Mouse (Mus musculus) hematopoietic multipotent progenitor cell, adult 10-12 weeks (in vitro differentiated cells): Measurements from ENCODE around the gene Gpr62. TPM values are rescaled to one million over a fixed set of nuclear protein-coding genes. Genes with fewer than 3 reads are reported as not detected.

Experiments
- polyA plus RNA-seq: library from polyadenylated mRNA; stranded (reverse); fragments of >175 nt; gene quantifications from 2 replicates; pipeline ENCODE4 v1.2.3, GENCODE M21; 2012; ENCODE audit warnings: low replicate concordance

Gpr62 gene
- polyA plus RNA-seq = 0.31 and 0.72 TPM in 2 replicates

GRCm38 (mm10) chr9:106465571-106466200 lies at the start of gene Gpr62:
Gene Gpr62, minus strand, starts transcription at chr9:106465938.

DNA sequence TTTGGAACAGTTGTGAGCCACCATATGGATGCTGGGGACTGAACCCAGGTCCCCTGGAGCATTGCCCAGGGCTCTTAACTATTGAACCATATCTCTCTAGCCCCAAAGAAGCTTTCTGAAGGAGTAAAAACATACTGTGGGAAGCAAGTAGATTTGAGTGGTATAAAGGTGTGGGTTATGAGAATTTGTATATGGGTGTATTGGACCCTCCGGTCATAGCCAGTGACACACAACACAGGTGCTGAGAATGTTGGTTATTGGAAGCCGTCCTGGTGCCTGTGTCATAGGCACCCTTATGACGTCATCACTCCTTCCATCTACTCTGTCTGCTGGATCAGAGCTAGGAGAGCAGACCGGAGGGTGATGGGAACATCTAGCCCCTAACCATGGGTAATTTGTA lies 48.5 kb upstream of the Gpr62 start, which contains the start of gene Iqcf5:
Gene Iqcf5 (plus strand): TSS at position 301 of the 400 bp plus-strand sequence.

DNA sequence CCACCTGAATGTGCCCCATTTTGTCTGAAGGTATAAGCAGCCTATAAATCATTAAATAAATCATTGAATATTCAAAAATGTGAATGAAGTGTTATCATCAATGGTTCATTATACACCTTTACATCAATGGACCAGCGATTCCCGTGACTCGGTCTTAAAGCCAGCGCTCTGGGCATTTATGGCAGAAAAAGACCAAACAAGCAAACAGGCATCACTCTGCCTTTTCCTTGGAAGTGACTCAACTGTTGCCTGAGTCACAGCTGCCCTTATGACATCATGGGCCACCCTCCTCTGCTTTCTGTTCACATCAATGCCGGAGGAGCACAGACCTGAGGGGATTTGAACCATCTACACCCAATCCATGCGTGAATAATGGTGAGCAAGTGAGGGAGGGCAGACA lies 33.9 kb upstream of the Gpr62 start, which contains the start of gene Iqcf1:
Gene Iqcf1 (plus strand): TSS at position 301 of the 400 bp plus-strand sequence.

DNA sequence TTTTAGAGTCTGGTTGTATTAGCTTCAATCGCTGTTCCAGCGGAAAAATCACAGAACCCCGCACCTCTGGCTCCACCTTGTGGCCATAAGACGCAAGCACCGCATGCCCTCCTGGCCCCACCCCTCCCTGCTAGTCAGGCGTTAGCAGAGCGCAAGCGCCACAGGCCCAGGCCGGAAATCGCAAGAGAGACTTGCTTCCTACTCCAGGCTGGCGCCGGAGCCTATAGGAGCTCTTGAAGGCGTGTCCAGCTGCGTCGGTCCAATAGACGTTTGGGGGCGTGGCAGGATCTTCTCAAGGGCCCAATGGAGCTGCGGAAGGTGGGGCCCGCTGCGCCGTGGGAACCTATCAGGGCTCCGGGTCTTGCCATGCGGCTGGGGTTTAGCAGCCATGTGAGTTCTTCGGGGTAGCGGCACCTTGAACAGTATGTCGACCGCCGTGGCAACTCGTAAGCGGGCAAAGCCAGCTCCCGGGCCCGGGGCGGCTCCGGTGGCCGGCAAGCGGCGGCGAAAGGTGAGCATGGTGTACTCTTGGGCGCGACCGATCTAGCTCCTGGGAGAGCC lies 11.3 kb upstream of the Gpr62 start, which contains the start of gene Parp3:
Gene Parp3 (minus strand): TSS at position 26 of the 561 bp plus-strand sequence.

GRCm38 (mm10) chr9:106475663-106476001 lies 9.9 kb upstream of the Gpr62 start, which contains the start of gene Rrp9:
Gene Rrp9, plus strand, starts transcription at chr9:106475963.

DNA sequence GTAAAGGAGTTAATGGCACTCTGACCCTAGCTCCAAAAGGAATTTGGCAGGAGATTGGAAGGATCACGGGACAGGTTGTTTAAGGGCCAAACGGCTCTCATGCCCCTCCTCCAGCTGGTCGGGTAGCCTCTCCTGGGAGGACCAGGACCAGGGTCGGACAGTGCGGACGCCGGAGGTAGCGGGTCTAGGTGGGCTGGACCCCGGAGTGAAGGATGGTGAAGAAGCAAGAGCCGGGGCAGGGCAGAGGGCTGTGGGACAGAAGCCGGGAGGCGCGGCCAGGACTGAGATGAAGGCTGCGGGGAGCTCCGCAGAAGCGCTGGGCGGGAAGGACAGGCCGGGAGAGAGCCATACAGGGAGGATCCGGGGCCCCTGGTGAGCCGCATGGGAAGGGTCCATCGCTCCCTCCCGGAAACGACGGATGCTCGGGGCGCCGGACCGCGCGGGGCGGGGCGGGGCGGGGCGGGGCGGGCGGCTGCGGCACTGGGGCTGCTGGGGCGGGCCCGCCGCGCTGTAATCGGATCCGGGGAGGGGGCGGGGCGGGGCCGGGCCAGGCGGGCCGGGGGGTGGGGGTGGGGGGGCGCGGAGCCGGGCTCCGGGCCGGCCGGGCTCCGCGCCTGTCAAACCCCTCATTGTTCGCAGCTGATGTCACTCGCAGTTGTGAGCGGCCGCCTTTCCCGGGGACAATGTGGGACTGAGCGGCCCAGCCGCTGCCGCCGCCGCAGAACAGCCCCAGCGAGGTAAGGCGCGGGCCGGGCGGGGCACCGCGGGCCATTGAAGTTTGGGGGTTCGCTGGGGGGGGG lies 12.3 kb downstream of the Gpr62 start, which contains the start of gene Pcbp4:
Gene Pcbp4 (plus strand): TSS at position 21 of the 800 bp plus-strand sequence.

DNA sequence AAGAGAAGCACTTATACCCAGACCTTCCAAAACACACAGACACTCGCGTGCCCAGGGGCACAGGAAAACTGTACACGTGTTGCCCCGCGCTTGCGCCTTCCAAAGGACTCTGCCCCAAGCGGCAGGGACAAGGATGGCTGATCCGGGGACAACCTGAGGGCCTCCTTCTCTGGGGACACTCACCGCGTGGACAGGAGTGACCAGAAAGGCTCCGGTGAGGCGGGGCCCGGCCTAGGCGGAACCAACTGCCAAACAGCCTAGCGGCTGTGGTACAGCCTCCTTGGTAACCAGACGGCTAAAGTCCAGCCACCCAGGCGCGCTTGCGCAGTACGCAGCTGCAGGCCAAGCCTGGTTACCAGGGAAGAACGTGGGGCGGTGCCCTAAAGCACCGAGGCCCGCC lies 18.4 kb downstream of the Gpr62 start, which contains the start of the genes Abhd14b and Abhd14a:
Gene Abhd14b (plus strand): TSS at position 112 of the 400 bp plus-strand sequence.
Gene Abhd14a (minus strand): TSS at position 331 of the 400 bp plus-strand sequence.

GRCm38 (mm10) chr9:106429221-106430014 lies 36.3 kb downstream of the Gpr62 start, which contains the start of gene Rpl29:
Gene Rpl29, plus strand, starts transcription at chr9:106429454.

Other genes with a start within 250 kb of the Gpr62 start
- gene Tlr9, start 243.3 kb downstream of the Gpr62 start, polyA plus RNA-seq = 60.9 and 63.2 TPM in 2 replicates
- gene Alas1, start 217.3 kb downstream of the Gpr62 start, polyA plus RNA-seq = 8.3 and 18.2 TPM in 2 replicates
- gene Poc1a, start 184.9 kb downstream of the Gpr62 start, polyA plus RNA-seq = 1.5 and 3.1 TPM in 2 replicates
- 34.0 and 65.7 TPM in 2 replicates for gene Dusp7, start 97.3 kb downstream of the Gpr62 start, polyA plus RNA-seq
- 18.9 and 19.9 TPM in 2 replicates for gene Rpl29, start 36.5 kb downstream of the Gpr62 start, polyA plus RNA-seq
- gene Acy1, start 27.6 kb downstream of the Gpr62 start, polyA plus RNA-seq = 20.3 and 21.3 TPM in 2 replicates
- 4.2 and 4.6 TPM in 2 replicates for gene Abhd14b, start 18.5 kb downstream of the Gpr62 start, polyA plus RNA-seq
- gene Abhd14a, start 18.3 kb downstream of the Gpr62 start, polyA plus RNA-seq = 2.3 and 7.2 TPM in 2 replicates
- 34.0 and 111 TPM in 2 replicates for gene Pcbp4, start 12.6 kb downstream of the Gpr62 start, polyA plus RNA-seq
- 132 and 239 TPM in 2 replicates for gene Rrp9, start 10.0 kb upstream of the Gpr62 start, polyA plus RNA-seq
- gene Parp3, start 11.0 kb upstream of the Gpr62 start, polyA plus RNA-seq = 72.0 and 84.0 TPM in 2 replicates
- gene Iqcf1, start 34.0 kb upstream of the Gpr62 start, polyA plus RNA-seq = not detected in 2 replicates
- not detected in 2 replicates for gene Iqcf5, start 48.6 kb upstream of the Gpr62 start, polyA plus RNA-seq
- gene Iqcf3, start 95.7 kb upstream of the Gpr62 start, polyA plus RNA-seq = not detected in 2 replicates
- not detected in 2 replicates for gene Iqcf4, start 105.1 kb upstream of the Gpr62 start, polyA plus RNA-seq
- gene Iqcf6, start 160.6 kb upstream of the Gpr62 start, polyA plus RNA-seq = not detected in 2 replicates
- gene Grm2, start 190.1 kb upstream of the Gpr62 start, polyA plus RNA-seq = not detected in 2 replicates
- 60.6 and 119 TPM in 2 replicates for gene Tex264, start 220.0 kb upstream of the Gpr62 start, polyA plus RNA-seq